Mouse (Mus musculus) urinary bladder, postnatal 4 days (tissue): ENCODE data around the gene Olfr1340.

Experiments
- DNase-seq, 2 experiments: peaks; one replicate each; pipeline ENCODE4 v3.0.0; 2021 to 2022; ENCODE audit warnings: low spot score in 2 of 2

Gene Olfr1340

GRCm38 (mm10) chr4:118719838-118720237 is at the start of gene Olfr1340:
Olfr1340 (plus strand) TSS chr4:118720138.
- DNase-seq = no peak

- DNase-seq = no peak
Observed at GRCm38 (mm10) chr4:118687086-118687485, 32.9 kb upstream of the Olfr1340 start.

- no peak for DNase-seq
Observed at GRCm38 (mm10) chr4:118692412-118692973, 27.4 kb upstream of the Olfr1340 start, which contains the start of gene Olfr1342. Olfr1342 (minus strand) TSS chr4:118692756.

- no peak for DNase-seq
Observed at GRCm38 (mm10) chr4:118693812-118694211, 26.1 kb upstream of the Olfr1340 start.

GRCm38 (mm10) chr4:118703223-118703622 is 16.7 kb upstream of the Olfr1340 start, which contains the start of gene Olfr1341:
Olfr1341 (plus strand) TSS chr4:118703523.
- no peak for DNase-seq

- no peak for DNase-seq
Observed at GRCm38 (mm10) chr4:118708086-118708485, 11.9 kb upstream of the Olfr1340 start.

- no peak for DNase-seq
Observed at GRCm38 (mm10) chr4:118711656-118712055, 8.3 kb upstream of the Olfr1340 start.

- no peak for DNase-seq
Observed at GRCm38 (mm10) chr4:118721742-118722483, 2.0 kb downstream of the Olfr1340 start.

- no peak for DNase-seq
Observed at GRCm38 (mm10) chr4:118731875-118732274, 11.9 kb downstream of the Olfr1340 start, which contains the start of gene Olfr1339. Olfr1339 (plus strand) TSS chr4:118732175.

- no peak for DNase-seq
Observed at GRCm38 (mm10) chr4:118739574-118739973, 19.6 kb downstream of the Olfr1340 start.

- DNase-seq = no peak
Observed at GRCm38 (mm10) chr4:118740988-118741698, 21.2 kb downstream of the Olfr1340 start.

GRCm38 (mm10) chr4:118741881-118742280 is 21.9 kb downstream of the Olfr1340 start:
- no peak for DNase-seq

- DNase-seq = no peak
Observed at GRCm38 (mm10) chr4:118758637-118759036, 38.7 kb downstream of the Olfr1340 start, which contains the start of gene Olfr1338. Olfr1338 (minus strand) TSS chr4:118758737.
